Mouse (Mus musculus) testis, postnatal 10 days (tissue): ENCODE data around the gene Rps6ka5.

Source experiments
- DNase-seq: peaks from one replicate; pipeline ENCODE4 v3.0.0; 2021; ENCODE audit warnings: low spot score

Gene Rps6ka5

DNA sequence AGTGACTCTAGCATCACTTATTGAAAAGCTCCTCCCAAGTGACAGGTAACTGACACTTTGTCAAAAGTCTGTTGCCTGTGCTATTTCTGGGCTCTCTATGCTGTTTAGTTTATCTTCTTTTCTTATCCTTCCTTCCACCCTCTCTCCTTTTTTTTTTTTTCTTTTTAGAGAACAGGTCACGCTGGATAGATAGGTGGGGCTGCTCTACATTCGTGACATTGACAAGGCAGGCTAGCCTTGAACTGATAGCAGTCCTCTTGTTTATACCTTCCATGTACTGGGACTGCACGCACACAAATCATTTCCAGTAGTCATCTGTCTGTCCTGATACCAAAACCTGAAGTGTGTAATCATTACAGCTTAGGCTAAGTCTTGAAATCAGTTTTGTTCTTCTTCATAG is 132.1 kb downstream of the Rps6ka5 start:
- no peak for DNase-seq

DNA sequence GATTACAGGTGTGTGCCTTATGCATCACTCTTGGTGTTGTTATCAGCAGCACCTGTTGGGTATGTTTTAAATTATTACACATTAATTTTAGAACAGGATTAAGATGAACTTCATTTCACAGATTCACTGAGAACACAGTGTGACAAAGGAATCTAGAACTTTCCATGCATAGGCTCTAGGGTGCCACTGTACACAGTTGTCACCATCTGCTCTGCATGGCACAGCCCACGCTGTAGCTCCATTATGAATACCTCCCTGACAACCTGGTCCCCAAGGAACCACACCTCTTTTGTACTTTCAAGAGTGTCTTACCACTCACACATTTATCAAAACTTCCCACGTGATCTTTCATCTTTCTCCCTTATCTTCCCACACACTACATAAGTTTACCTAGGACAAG is 140.2 kb downstream of the Rps6ka5 start:
- no peak for DNase-seq

DNA sequence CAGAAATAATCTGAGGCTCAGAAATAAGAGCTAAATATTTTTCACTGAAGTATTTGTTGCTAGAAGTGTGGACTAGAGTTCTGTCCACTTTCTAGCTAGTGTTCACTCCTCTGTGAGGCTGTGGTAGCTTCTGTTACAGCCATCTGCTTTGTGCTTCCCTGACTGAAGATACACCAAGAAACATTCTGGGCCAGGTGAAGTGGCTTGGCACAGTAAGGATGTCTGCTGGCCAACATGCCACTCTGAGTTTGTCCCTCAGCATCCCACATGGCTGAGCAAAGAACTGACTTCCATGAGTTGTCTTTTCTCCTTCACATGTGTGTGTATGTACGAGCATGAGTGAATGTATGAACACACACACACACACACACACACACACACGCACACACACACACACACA is 147.6 kb downstream of the Rps6ka5 start:
- no peak for DNase-seq

- no peak for DNase-seq
These were observed 148.5 kb downstream of the Rps6ka5 start for GRCm38 (mm10) chr12:100578291-100578690.

- DNase-seq: no peak
These were observed 151.0 kb downstream of the Rps6ka5 start for GRCm38 (mm10) chr12:100575739-100576138.

GRCm38 (mm10) chr12:100570522-100571072 is 156.2 kb downstream of the Rps6ka5 start:
- DNase-seq: no peak

DNA sequence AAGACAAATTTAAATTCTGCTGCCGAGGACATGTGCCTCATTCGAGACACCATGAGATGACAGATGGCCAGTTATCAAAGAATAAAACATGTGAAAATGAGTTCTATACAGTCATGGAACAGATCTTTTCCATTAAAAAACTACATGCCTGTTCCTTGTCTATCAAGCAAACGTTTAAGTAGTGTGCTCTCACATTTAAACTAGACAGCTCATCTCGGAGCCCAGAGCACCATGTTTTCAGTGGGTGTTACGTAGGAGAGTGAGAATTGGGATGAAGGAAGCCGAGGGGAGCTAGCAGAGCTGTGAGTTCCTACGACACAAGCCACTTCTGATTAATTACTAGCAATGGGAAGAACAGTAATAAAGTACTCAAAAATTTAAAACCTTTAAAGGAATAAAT is 158.0 kb downstream of the Rps6ka5 start:
- no peak for DNase-seq

- no peak for DNase-seq
These were observed 158.7 kb downstream of the Rps6ka5 start for GRCm38 (mm10) chr12:100568105-100568504.

- DNase-seq: no peak
These were observed 159.2 kb downstream of the Rps6ka5 start for GRCm38 (mm10) chr12:100567627-100568026.

DNA sequence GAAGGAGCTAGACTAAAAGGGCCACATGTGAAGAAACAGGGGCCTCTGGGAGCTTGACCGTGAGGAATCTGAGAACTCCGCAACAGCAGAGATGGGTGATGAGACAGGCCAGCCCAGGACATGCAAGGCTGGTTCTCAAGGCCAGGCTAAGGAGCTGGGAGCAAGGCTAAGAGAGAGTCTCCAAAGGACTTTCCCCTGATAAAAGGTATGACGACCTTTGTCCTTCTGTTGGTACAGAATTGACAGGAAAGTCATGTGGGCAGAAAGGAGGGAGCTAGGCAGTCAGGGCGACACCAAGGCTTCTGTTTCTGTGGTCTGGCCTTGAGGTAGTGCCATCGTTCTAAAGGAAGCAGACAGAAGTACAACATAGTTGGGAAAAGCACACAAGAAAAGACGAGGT is 173.1 kb downstream of the Rps6ka5 start:
- DNase-seq: no peak

- no peak for DNase-seq
These were observed 174.8 kb downstream of the Rps6ka5 start for GRCm38 (mm10) chr12:100551972-100552371.

DNA sequence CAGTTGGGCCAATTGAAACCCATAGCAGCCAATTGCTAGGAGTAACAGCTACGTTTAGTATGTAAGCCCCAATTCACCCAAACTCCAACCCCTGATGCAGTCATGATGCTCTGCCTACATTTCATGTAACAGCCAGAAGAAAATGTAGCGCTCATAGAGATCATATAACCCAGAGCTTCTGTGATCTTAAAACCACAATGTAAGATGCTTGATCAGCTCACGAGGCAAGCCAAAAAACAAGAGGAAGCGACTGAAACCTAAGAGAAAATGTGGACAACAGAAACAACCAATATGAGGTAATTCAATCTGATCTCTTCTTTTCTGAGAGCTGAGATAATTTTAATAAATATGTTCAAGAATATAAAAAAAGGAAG is 182.6 kb downstream of the Rps6ka5 start:
- no peak for DNase-seq

DNA sequence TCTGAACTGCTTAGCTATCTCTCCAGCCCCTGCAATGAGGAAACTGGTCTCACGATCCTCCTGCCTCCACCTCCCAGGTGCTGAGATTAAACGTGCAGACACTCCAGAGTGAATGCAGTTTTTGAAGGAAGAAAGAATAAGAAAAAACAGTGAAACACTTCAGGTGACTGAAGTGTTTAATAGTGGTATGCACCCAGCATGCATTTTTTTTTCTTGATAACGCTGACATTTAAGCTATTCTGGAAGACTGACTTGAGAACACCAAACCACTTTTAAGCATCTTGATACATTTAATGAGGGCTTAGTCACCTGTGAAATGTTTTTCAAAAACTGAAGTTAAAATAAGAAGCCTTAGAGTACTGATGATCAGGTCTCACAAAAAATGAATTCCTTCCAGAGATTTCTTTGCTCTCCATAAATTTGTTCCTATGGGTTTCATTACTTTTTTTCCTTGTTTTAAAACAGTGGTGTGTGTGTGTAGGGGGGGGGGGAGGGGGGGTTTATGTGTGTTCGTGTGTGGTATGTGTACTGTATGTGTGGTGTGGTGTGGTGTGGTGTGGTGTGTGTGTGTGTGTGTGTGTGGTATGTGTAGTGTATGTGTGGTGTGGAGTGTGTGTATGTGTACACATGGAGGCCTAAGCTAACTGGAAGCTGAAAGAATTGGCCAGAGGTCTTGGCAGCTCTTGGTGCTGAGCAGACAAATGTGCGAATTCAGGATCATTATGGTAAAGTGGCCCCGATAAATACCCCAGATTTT is 183.2 kb downstream of the Rps6ka5 start:
- DNase-seq: no peak

DNA sequence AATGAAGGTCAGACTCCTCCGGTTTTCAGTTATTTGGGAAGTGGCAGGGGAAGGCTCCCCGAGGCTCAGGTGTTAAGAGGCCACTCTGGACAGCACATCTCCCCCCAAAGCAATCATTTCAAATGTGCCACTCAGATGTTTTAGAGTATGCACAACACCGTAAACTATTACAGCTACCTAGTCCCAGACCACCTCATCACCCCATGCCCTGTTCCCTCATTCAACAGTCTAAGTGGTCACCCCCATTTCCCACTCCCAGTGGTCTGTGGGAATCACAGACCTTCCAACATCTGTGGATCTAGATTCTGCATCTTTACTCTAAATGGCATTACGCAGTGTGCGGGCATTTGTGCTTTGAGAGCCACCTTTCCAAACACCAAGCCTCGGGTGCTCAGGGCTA is 184.3 kb downstream of the Rps6ka5 start:
- DNase-seq: no peak

GRCm38 (mm10) chr12:100542076-100542475 is 184.7 kb downstream of the Rps6ka5 start:
- DNase-seq: no peak

DNA sequence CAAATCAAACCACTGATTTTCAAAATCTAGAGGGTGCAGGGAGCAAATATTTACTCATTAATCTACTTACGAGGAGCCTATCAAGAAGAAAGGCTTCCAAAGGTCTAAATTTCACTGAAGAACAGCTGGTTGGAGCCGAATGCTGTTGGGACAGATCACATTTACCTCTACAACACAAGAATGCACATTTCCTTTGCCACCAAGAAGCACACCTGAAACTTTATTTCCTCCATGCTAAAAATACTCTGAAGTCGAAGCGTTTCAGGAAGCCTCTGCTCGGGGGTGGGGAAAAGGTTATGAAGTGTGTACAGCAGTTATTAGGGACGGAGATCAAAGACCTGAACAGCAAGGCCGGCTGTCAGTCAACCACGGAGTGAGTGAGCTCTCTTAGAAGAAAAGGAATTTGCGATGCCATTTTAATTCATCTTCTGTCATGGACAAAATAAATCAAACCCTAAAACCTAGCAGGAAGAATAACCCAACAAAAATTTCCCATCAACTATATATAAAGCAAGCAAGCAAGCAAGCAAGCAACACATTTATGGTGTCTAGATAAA is 187.5 kb downstream of the Rps6ka5 start:
- DNase-seq: no peak

DNA sequence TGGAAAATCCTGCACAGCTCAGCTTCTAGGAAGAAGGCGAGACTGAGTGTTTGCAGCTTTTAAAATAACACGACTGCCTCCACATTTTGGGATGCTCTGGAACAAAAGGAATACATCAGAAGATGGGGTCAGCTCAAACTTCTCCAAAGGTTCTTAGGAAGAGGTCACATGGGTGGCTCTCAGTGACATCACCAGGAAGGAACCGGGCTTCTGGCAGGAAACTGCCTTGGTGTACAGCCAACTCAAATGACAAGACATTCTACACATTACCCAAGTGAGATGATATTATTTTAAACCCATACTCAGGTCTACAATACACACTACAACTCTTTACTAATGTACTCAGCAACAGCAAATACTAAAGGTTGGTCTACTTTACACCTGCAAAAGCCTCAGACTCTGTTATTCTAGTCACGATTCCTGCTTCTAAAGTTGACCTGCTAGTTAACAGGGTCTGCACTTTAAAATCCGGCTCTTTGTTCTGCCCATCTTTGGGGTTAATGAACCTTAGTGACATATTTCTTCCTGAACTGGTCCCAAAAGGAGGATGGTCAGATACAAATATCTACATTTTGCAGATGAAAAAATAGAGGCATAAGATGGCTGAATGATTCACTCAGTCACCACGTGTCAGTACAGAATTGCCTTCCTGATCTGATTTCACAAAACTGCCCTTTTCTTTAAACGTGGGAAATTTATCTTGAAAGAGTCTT is 188.2 kb downstream of the Rps6ka5 start:
- no peak for DNase-seq

DNA sequence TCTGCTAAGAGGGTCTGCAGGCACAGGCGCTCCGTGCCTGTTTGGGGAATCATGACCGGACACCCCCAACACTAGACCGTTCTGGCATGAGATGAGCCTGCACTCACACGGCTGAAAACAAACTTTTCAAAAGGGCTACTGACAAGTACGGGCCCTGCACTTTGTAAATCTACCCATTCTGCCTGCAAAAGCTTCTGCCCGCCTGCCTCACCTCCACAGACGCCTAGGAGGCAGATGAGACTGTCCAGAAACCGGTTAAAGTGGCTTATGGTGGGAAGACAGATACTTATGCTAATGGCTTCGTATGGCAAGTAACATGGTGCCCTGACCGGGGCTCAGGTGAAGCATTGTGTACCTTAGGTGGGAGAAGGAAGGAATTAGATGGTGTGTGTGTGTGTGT is 189.7 kb downstream of the Rps6ka5 start:
- DNase-seq: no peak

GRCm38 (mm10) chr12:100535028-100535427 is 191.8 kb downstream of the Rps6ka5 start:
- peak; percentile 29 for DNase-seq

- DNase-seq: peak; percentile 39
These were observed 192.8 kb downstream of the Rps6ka5 start for GRCm38 (mm10) chr12:100534028-100534427.

DNA sequence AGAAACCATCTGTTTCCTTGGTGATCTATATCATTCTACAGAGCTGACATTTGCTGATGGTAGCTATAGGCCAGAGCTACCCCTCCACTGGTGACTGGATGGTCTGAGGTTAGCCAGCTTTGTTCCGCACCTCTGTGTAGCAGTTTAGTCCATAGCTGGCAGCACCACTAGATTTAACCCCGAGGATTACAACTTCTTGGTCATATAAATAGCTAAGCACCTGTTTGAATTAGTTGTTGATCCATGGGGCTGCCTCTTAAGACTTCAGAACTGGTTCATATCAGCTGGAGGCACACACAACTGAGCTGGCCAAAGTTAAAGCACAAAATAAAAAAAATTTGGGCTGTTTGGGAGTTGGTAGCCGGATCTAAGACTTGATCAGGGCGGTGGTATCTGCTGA is 193.6 kb downstream of the Rps6ka5 start:
- peak; percentile 26 for DNase-seq

DNA sequence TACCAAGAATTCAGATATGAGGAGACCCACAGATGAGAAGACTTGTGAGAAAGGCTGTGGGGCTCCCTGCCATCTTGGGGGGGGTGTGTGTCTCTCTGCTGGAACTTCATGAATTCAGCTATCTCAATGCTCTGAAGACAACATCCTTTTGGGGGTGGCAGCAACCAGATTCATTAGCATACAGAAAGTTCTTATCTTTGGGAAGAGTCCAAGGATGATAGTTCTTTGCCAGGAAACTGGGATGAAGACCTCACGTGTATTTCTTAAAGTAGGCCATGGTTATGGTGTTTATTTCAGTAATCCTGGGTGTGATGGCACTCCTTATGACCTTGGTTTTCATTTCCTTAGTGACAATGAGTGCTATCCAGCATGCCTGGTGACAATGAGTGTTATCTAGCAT is 195.0 kb downstream of the Rps6ka5 start:
- peak; percentile 38 for DNase-seq

DNA sequence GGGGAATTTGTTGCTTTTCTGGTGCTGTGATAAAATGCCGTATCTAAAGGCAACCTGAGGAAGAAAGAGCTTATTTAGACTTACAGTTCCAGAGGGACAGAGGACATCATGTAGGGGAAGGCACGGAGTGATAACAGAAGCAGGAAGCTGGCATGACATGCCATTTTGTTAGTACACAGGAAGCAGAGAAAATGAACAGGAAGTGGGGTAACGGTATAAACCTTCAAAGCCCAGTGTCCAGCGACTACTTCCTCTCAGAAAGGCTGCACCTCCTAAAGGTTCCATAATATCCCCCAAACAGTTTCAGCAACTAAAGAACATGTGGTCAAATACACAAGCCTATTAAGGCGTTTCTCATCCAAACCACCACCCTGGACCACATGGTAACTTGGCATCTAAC is 195.9 kb downstream of the Rps6ka5 start:
- DNase-seq: peak; percentile 12
